Mouse (Mus musculus) thymus, postnatal 0 days (tissue): ENCODE results near the gene Srebf1. TPM values are rescaled to one million over a fixed set of nuclear protein-coding genes. Genes with fewer than 3 reads are reported as not detected.
A peak's percentile ranks its signal among the peaks of the same experiment; 100 is the strongest.

Experiments used
- DNase-seq: peaks from one replicate; pipeline ENCODE4 v3.0.0-alpha.2; 2015; ENCODE audit warnings: low spot score
- polyA plus RNA-seq: library from polyadenylated mRNA; unstranded; fragments of >200 nt; fragmentation: Nextera tagmentation; extraction: Ambion mirVana; gene quantifications from 2 replicates; pipeline ENCODE4 v1.2.1, GENCODE M21; 2015

Srebf1 gene
- 82.6 and 100 TPM in 2 replicates for polyA plus RNA-seq

DNA sequence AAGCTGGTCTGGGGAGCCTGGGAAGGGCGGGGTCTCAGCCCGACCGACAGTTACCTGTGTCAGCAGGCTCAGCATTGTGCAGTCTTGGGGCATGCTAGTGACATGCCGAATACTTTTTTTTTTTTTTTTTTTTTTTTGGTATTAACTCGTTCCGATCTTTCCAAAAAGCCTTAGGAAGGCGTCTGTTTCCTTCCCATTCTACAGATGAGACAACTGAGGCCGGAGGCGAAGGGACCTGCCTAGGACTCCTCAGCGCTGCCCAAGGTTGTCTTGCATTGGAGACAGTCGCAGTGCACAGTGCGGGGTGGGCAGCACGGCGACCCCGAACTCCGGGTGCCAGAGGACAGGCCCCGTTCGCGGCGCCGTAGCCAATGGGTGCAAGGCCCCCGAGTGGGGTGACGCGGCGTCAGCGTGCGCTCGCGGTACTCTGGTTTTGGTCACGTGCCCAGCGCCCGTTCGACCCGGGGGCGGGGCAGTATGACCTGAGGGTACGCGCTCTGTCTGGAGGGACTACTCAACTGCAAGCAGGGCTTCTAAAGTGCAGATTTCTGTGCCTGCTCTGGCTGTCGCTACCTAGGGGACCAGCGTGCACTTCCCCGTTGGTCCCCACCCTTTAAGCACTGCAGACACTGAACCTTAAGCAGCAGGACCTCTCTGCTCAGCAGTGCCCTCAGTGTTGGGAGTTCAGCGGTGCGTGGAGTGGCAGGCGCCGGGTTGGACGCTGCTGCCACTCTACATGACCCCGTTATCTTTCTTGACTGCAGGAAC lies at the start of gene Srebf1:
Gene Srebf1 (minus strand): TSS at position 113 of the 768 bp plus-strand sequence.
- peak; percentile 88 for DNase-seq

DNA sequence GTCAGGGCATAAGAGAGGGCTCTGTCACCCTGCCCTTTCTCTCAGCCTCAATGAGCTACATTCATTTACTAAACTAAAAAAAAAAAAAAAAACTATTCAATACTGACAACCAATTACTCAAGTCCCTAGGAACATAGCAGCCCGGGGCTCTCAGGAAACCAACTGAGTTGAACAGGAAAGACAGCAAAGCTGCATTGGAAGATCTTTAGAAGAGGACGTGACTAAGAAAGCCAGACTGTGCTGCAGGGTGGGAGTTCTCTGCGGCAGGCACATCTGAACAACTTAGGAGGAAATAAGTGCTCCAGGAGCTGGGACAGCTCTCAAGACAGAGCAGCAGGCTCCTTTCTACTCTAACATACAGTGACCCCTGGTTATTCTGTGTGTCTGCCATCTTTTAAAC lies 46.2 kb upstream of the Srebf1 start:
- DNase-seq, result no peak

DNA sequence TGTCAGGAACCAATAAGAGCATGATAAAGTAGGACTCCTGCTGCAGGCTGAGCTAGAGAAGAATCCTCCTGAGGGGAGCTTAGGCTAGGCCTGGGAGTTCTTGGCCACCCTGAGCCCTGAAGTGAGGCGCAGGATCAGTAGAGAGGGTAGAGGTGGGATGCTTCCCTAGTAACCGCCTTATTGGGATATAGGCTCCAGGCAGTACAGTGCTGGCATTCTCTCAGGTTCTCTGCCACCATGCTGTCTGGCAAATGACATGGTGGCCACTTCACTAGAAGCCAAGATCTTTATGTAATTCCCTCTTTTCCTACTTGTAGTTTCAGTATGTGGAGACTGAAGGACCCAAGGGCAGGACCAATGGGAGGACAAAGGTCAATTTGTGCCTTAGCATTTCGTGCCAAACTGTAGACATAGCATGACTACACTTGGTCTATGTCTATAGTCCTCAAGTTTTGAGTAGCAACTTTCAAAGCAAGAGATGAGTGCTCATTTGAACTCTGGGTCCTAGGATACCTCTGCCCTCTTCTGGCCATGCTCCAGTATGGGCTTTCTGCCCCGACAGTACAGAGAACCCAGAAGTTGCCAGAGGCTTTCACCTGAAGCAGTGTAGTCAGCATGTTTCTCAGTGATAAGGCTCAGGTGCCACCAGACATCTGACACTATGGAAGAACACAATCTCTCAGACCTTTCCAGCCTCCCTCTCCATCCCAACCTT lies 43.0 kb upstream of the Srebf1 start:
- DNase-seq, result peak; percentile 58

DNA sequence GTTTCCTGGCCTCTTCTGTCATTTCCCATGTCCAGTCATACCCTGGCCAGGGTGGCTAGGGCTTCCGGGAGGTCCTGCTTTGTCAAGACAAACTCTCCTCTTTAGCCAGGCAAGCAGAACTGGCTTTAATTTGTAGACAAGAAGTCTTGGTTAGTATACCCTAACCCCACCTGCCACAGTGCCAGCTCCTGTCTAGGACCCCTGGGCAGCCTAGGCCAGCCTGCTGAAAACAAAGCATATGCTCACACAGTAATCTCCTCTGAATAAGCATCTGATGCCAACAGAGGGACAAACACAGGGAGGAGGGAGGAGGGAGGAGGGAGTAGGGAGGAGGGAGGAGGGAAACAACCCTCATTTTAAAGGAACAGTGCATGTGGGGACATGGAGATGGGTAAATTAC lies 42.3 kb upstream of the Srebf1 start:
- DNase-seq, result no peak

DNA sequence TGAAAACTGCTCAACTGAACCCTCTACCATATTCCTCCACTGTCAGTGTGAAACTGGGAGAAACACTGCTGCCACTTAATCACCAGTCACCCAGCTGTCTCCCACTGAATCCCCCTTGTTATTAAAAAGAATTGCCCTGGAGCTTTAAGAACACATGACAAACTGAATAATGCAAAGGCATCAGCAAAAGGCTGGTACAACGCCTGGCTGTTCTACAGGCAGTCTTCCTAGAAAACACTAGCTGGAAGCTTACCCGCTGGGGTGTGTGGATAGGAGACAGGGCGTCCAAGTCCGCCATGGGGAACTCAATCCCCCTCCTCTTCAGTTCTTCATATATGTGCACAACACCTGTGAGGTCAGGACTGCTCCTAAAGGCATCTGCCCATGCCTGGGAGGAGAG lies 40.0 kb upstream of the Srebf1 start:
- no peak for DNase-seq

GRCm38 (mm10) chr11:60260743-60261142 lies 38.4 kb upstream of the Srebf1 start:
- no peak for DNase-seq

DNA sequence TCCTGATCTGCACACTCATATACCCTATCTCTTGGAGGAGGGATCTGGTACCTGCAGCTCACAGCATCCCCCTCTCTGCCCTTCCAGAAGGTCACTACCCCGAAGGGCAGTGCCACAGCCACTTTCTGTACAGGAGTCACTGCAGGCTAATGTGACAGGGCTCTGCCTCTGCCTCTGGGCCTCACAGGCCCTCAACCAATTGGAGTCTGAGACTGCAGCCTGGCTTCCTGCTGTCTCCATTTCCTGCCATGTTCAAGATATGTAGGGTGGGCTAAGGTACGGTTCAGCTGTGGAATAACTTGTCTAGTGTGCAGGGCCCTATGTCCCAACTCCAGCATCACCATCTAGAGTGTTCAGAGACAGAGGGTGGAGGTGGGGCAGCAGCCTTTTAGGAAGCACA lies 35.3 kb upstream of the Srebf1 start:
- peak; percentile 63 for DNase-seq

DNA sequence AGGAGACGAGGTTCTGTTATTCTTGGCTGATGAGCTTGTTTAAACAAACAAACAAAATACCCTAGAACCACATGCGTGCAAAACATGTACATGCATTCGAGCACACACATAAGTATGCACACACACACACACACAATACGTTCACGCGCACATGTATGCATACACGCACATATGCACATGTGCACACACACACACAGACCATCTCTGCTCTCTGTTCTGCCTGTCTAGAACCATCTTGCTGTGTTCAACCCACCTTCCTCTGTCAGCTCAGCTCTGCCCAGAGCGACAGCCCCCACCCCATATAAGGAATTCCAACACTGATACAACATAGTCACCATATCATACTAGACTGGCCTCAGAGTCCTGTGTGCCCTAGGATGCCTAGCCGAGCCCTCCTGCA lies 34.3 kb upstream of the Srebf1 start:
- no peak for DNase-seq

- DNase-seq, result no peak
These were observed 33.8 kb upstream of the Srebf1 start for GRCm38 (mm10) chr11:60256176-60256681.

GRCm38 (mm10) chr11:60255639-60256038 lies 33.3 kb upstream of the Srebf1 start:
- no peak for DNase-seq

DNA sequence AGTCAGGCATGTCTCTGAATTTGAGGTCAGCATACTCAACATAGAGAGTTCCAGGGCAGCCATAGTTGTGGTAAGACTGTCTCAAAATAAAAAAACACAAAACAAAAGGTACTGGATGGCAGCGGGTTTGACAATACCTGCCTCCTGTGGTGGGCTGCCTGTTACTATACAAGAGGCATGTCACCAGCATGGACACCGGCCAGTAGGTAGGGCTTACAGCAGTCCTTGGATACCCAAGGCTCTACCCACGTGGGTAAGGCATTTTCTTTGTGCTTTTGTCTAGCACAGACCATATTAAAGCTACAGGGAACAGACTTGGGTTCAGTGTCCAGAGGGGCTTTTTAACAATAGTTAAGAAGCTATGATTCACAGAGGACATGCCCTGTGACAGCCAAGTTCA lies 32.8 kb upstream of the Srebf1 start:
- DNase-seq, result no peak

- DNase-seq, result no peak
These were observed 31.9 kb upstream of the Srebf1 start for GRCm38 (mm10) chr11:60254308-60254707.

GRCm38 (mm10) chr11:60253546-60253945 lies 31.2 kb upstream of the Srebf1 start:
- DNase-seq, result no peak

GRCm38 (mm10) chr11:60250971-60251643 lies 28.7 kb upstream of the Srebf1 start:
- DNase-seq, result peak; percentile 82

DNA sequence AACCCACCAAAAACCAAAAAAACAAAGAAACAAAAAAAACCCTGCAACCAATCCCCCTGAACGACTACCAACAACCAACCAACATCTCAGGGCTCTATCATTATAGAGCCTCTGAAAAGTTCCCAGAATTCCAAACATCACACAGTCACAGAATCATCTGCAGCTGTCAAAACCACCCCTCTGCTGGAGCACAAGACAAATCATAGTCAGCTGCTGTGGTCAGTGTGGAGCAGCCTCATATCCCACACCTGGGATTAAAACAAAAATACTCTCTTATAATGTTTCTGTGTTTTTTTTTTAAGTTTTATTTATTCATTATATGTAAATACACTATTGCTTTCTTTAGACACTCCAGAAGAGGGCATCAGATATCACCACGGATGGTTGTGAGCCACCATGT lies 27.5 kb upstream of the Srebf1 start:
- no peak for DNase-seq

DNA sequence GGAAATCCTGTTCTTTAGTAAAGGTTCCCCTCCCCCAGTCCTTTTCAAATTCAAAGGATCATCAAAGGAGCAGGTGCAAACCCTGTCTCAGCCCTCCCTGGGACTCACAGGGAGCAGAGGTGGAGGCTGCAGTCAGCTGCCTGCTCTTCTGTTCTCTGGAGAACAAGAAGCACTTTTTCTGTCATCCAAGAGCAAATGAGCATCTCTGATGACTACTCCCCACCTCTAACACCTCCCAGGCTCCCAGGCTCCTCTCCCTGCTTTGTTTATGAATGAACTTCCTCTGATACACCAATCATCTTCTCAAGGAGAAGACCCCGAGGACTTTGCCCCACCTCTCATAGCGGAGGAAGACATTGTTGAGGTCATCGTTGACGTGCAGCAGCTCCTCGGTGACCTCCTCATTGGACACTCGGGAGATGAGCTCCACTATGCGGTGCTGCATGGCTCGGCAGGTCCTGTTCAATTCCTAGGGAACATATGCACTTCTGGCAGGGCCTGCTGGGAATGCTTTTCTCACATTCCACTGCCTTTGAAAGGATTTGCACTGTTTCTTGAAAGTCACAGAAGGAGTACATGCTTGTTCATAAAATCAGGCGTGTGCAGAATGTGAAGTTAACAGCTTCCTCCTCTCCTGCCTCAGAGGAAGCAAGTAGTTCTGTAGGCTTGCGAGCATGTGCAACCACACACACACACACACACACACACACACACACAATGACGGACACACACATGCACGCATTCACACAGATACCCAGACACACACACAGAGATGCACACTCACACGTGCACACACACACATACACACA lies 26.4 kb upstream of the Srebf1 start:
- peak; percentile 87 for DNase-seq

DNA sequence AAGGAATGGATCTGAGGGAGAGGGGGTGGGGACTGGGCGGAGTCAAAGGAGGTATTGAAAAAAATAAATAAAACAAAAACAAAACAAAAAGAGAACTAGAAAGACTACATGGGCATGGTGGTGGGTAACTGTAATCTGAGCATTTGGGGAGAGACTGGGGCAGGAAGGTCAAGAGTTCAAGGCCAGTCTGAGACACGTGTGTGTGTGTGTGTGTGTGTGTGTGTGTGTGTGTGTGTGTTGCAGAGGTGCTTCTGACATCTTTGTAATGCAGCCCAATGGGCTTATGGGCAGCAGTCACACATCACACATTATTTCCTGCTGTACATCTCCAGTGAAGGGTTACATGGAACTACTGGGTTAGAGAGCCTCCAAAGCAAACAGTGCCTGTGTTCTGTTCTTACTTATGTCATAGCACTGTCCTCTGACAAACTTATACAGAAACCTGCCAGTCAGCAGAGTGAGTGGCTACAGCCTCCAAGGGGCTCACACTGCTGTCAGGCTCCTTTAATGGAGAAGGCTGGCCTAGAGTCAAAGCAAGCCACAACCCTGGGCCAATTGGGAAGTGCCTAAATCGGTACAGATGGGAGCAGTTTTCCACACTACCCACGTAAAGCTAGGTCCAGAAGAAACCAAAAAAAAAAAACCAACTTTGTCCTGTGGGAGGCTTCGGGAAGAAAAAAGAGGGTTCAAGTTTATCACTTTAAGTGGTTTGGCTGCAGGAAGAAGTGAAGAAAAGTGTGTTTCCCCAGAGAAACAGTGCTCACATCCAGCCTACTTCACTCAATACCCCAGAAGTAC lies 25.6 kb upstream of the Srebf1 start:
- peak; percentile 31 for DNase-seq

DNA sequence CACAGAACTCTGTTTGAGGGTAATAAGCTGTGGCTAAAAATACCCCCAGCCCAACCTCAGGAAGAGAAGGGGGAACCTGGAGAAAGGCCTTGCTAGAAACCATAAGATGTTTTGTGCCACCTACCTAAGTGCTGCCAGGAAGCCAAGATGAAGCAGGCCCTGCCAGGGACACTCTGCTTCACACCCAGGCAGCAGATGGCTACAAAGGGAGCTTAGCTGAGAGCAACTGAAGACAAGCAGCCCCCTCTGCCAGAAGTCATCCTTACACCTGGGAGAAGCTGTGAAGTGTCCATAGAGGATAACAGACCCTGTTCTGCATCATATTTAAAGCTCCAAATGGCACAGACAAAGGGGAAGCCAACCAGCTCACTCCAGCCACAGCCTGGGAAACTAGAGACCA lies 23.7 kb upstream of the Srebf1 start:
- peak; percentile 59 for DNase-seq

DNA sequence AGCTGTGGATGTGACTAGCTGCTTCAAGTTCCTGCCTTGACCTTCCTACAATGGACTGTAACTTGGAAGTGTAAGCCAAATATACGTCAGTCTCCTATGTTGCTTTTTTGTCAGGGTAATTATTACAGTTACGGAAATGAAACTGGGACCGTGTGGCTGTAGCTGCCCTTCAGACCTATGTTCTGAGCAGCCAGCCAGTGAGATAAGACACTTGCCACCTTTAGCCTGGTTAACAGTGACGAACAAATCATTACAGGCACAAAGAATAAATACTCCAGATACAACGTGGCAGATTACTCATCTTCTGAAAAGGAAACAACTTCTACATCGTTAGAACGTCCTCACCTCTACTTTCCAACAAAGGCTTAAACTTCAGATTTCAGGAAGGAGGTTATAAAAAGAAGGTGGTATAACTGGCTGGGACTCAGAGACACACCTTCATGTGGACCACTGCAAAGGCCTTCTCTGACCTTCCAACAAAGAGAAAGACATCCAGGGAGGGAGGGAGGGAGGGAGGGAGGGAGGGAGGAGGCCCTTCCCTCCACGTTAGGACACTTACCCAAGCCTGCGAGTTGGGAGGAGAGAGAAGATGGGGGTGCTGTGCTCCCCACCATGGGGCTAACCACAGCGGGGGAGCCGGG lies 22.2 kb upstream of the Srebf1 start:
- DNase-seq, result no peak

DNA sequence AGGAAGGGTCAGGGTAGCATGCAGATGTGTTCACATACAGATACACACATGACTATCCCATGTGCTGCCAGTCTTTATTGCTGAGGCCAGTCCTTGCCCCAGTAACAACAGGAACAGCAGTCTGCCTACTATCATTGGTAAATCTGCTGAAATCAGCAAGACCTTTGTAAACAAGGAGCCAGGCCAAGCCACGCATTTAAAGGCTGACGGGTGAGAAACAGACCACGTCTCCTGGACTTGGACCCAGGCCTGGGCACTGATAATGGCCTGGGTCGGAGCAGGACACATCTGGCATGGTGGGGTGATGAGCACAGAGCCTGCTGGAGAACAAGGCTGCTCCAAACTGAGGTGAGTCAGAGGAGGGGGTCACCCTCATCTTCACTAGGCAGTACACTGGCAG lies 18.1 kb upstream of the Srebf1 start:
- no peak for DNase-seq
